Mouse (Mus musculus) limb, embryonic 15.5 days (tissue): ENCODE measurements around the gene Eid2b. TPM values are rescaled to one million over a fixed set of nuclear protein-coding genes. Genes with fewer than 3 reads are reported as not detected.
"Not testable (repeated sequence)": the region's sequence is repeated elsewhere in the genome, so short reads cannot be mapped to it uniquely, and the experiment has no call there.

Experiments used
- ATAC-seq: fragments of 200-750 bp; cut with Nextera tagmentation; 2 replicates; pipeline ENCODE4 v1.8.0; 2017; ENCODE audit warnings: low read depth, moderate TSS enrichment; ENCODE audit not compliant: insufficient number of reproducible peaks, low FRiP score, low TSS enrichment
- H3K27ac ChIP-seq: fragments of 300-500 bp; sonication (generic); 2 replicates; pipeline ENCODE4 v1.5.1; 2015; ENCODE audit warnings: moderate library complexity, mild to moderate bottlenecking, inconsistent platforms
- H3K27me3 ChIP-seq: fragments of 300-500 bp; sonication (generic); 2 replicates; pipeline ENCODE4 v1.6.1; 2015; ENCODE audit warnings: inconsistent platforms
- H3K36me3 ChIP-seq: fragments of 300-500 bp; sonication (generic); 2 replicates; pipeline ENCODE4 v1.6.1; 2015; ENCODE audit warnings: inconsistent platforms
- H3K4me1 ChIP-seq: fragments of 300-500 bp; sonication (generic); 2 replicates; pipeline ENCODE4 v1.6.1; 2015; ENCODE audit warnings: inconsistent platforms
- H3K4me2 ChIP-seq: fragments of 300-500 bp; sonication (generic); 2 replicates; pipeline ENCODE4 v1.6.1; 2015; ENCODE audit warnings: mild to moderate bottlenecking, inconsistent platforms
- H3K4me3 ChIP-seq: fragments of 300-500 bp; sonication (generic); 2 replicates; pipeline ENCODE4 v1.5.1; 2015; ENCODE audit warnings: mild to moderate bottlenecking, inconsistent platforms
- H3K9ac ChIP-seq: fragments of 300-500 bp; sonication (generic); 2 replicates; pipeline ENCODE4 v1.6.1; 2015; ENCODE audit warnings: inconsistent platforms
- H3K9me3 ChIP-seq: fragments of 300-500 bp; sonication (generic); 2 replicates; pipeline ENCODE4 v1.6.1; 2016; ENCODE audit warnings: inconsistent platforms
- WGBS: fragments of 180-500 bp; shearing (Covaris S2); methylation state at CpG from one replicate; pipeline ENCODE4 v1.1.7; 2015; 5-methylcytosine and 5-hydroxymethylcytosine counted together
- polyA plus RNA-seq: library from polyadenylated mRNA; unstranded; fragments of >200 nt; fragmentation: Nextera tagmentation; extraction: Ambion mirVana; gene quantifications from 2 replicates; pipeline ENCODE4 v1.2.1, GENCODE M21; 2015

Eid2b gene
- polyA plus RNA-seq: 12.6 and 12.8 TPM in 2 replicates

DNA sequence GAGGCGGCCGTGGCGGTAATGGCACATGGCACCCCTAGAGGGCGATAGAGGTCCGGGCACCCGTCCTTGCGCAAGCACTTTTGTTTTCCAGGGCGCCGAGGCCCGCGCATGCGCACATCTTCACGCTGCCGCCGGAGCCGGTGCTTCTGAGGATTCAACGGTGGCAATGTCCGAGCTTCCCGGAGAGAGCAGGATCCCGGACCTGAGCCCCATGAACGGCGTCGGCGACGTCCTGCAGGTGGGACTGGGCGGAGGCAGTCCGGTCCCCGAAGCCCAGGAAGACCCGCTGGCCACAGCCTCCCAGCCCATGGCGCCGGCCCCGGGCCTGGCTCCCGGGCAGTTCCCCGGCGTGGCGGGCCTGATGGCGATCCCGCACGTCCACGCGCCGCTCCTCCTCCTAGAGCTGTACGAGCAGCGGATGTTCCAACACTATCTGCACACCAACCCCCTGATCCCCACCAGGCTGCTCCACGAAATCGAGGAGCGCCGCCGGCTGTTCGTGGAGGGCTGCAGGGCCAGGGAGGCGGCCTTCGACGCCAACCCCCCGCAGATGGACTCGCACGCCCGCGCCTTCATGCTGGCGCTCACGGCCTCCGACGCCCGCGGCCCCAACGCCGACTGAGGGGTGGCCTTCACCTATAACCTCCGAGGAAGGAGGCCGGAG is at the start of gene Eid2b:
Gene Eid2b (plus strand): TSS at position 125 of the 664 bp plus-strand sequence.
- Histone ChIP-seq H3K36me3 (peaks cover 9% of the 10 kb centered on the region; the same call in 1 of the 2 replicates), H3K9ac (peak within 1 kb of the TSS; percentile 69), H3K4me2 (peak within 1 kb of the TSS; percentile 81), H3K4me1 (peaks cover 10% of the 10 kb centered on the region), H3K27ac (peak within 1 kb of the TSS; percentile 82), H3K4me3 (peak within 1 kb of the TSS; percentile 77), H3K27me3 (no peaks in the 10 kb centered on the region), H3K9me3 (no peaks in the 10 kb centered on the region)
- 2% methylated on average over 68 of the region's 68 CpGs for WGBS
- ATAC-seq: peak; percentile 69

DNA sequence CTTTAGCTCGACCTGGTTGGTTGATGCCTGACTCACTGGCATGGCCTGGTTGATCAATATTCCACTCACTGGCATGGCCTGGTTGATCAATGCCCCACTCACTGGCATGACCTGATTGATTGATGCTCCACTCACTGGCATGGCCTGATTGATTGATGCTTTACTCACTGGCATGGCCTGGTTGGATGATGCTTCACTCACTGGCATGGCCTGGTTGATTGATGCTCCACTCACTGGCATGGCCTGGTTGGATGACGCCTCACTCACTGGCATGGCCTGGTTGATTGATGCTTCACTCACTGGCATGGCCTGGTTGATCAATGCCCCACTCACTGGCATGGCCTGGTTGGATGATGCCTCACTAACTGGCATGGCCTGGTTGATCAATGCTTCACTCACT is 33.6 kb upstream of the Eid2b start:
- 72% methylated on average over 2 of the region's 2 CpGs for WGBS
- not testable (repeated sequence) for H3K9ac ChIP-seq, H3K4me1 ChIP-seq, H3K4me2 ChIP-seq, H3K4me3 ChIP-seq, H3K27ac ChIP-seq, H3K36me3 ChIP-seq, H3K9me3 ChIP-seq, H3K27me3 ChIP-seq, ATAC-seq

DNA sequence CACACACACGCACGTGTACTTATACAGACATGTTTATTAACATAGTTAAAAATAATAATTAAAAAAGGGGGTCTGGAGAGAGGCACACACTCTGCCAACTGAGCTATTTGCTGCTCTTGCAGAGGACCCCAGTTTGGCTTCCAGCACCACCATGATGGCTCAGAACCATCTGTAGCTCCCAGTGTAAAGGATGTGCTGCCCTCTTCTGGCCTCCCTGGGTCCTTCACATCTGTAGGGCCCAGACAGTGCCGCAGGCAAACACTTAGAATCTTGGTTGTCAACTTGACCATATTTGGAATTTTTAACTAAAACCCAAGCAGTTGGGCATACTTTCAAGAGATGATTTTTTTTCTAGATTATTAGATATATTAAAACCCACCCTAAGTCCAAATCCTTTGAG is 28.6 kb upstream of the Eid2b start:
- ATAC-seq: no peak
- Histone ChIP-seq H3K27me3 (no peaks in the 10 kb centered on the region), H3K4me3 (no peak overlapping the region), H3K36me3 (no peaks in the 10 kb centered on the region), H3K9ac (no peak overlapping the region), H3K27ac (no peak overlapping the region), H3K4me1 (no peaks in the 10 kb centered on the region), H3K9me3 (no peaks in the 10 kb centered on the region), H3K4me2 (no peak overlapping the region)
- 88% methylated on average over 3 of the region's 3 CpGs for WGBS

DNA sequence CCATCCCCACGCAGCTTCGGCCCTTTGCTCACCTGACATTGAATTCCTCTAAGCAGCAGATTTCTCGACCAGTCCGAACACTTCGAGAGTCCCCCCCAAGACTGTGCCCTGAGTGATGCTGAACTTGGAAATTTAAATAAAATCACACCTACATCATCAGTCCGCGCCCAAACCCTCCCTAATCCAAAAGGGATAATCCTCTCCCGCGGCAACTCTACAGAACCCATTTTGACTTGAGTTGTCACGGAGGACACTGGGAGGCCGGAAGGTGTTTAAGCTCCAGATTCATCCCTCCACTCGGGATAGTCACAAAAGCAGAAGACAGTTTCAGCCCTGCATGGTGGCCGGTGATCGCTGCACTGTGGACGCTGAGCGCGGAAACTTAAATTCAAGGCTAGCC is 25.6 kb upstream of the Eid2b start:
- no peak for ATAC-seq
- H3K4me1 ChIP-seq: no peaks in the 10 kb centered on the region
- H3K27me3 ChIP-seq: no peaks in the 10 kb centered on the region

DNA sequence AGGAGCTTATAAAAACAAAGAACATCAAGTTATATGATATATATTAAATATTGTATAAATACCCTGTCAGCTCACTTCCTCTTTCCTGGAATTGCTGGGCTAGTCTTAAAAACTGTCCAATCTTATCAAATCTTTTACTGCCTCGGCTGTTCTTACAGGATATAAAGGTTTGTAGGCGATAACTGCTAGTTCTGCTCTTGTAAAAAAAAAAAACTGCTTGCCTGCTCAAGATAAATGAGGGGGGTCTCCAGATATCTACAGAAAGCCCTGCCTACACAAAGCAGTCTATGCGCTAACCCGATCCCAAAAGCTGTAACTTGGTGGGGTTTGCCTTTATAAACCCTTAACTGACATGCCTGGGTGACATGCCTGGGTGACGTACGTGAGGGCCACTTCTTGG is 22.9 kb upstream of the Eid2b start:
- H3K36me3 ChIP-seq: no peaks in the 10 kb centered on the region
- H3K9me3 ChIP-seq: peaks cover 4% of the 10 kb centered on the region; the same call in 1 of the 2 replicates
- H3K9ac ChIP-seq: no peak overlapping the region
- no peaks in the 10 kb centered on the region for H3K27me3 ChIP-seq
- no peak overlapping the region for H3K27ac ChIP-seq
- H3K4me1 ChIP-seq: no peaks in the 10 kb centered on the region
- H3K4me3 ChIP-seq: no peak overlapping the region
- 88% methylated on average over 6 of the region's 6 CpGs for WGBS
- ATAC-seq: no peak
- H3K4me2 ChIP-seq: no peak overlapping the region

More for the DNA sequence above, 25.6 kb upstream of the Eid2b start:
- Histone ChIP-seq H3K4me2 (no peak overlapping the region), H3K36me3 (no peaks in the 10 kb centered on the region), H3K27ac (no peak overlapping the region), H3K4me3 (no peak overlapping the region), H3K9me3 (peaks cover 4% of the 10 kb centered on the region; the same call in 1 of the 2 replicates), H3K9ac (no peak overlapping the region)
- 90% methylated on average over 17 of the region's 17 CpGs for WGBS

DNA sequence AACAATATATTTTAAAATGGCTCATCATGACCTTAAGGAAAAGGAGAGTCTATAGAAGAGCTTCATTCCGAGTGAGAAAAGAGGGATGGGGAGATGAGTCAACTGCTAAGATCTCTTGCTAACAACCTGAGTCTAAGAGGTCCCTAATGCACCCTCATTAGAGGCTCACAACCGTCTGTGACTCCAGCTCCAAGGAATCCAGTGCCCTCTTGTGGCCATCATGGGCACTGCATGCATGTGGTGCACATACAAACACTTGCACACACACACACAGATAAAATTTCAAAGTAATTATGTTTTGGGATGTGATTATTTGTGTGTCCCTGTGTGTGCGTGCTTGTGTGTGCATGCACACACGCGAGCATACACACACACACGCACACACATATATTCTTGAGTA is 22.1 kb upstream of the Eid2b start:
- Histone ChIP-seq H3K27ac (no peak overlapping the region), H3K36me3 (no peaks in the 10 kb centered on the region), H3K4me2 (no peak overlapping the region), H3K27me3 (no peaks in the 10 kb centered on the region), H3K4me1 (no peaks in the 10 kb centered on the region), H3K9ac (no peak overlapping the region), H3K4me3 (no peak overlapping the region), H3K9me3 (peaks cover 4% of the 10 kb centered on the region; the same call in 1 of the 2 replicates)
- 82% methylated on average over 6 of the region's 6 CpGs for WGBS
- ATAC-seq: no peak

DNA sequence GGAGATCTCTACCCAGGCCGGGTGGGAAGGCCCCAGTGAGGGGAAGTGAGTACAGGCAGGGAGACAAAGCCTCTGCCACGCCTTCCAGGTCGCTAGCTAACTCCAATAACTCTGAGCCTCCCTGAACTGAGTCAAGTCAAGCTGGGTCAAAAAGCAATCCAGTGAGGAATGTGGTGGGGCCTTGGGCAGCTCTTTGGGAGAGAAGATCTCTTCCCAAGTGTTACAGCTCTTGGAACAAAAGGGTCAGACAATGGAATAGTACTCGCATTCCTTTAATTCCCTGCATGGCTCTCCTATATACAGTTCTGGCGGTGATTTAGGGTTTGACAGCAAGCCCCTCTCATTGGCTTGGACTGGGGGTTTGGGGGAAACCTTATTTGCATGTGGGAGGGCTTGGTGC is 14.7 kb upstream of the Eid2b start:
- Histone ChIP-seq H3K27me3 (no peaks in the 10 kb centered on the region), H3K9ac (no peak overlapping the region), H3K4me2 (no peak overlapping the region), H3K4me1 (no peaks in the 10 kb centered on the region), H3K36me3 (no peaks in the 10 kb centered on the region), H3K4me3 (no peak overlapping the region), H3K9me3 (no peaks in the 10 kb centered on the region), H3K27ac (no peak overlapping the region)
- 41% methylated on average over 5 of the region's 5 CpGs for WGBS
- ATAC-seq: no peak

DNA sequence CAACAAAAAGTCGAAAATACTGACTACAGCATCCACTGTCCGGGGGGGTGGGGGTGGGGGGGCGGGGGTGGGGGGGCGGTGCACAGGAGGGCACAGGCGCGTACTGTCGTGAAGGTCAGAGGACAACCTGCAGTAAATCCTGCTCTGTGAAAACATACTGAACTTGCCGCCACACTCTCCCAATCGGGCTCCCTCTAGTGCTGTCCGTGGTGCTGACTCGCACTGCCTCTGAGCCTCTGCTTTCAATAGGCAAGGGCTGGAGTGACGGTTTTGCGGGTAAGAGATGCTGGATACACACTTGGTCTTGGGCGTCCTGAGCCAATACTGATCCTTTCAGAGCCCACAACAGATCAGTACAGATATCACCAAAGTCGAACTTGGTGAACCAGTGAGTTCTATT is 13.8 kb upstream of the Eid2b start:
- Histone ChIP-seq H3K36me3 (no peaks in the 10 kb centered on the region), H3K27me3 (no peaks in the 10 kb centered on the region), H3K9ac (no peak overlapping the region), H3K4me3 (no peak overlapping the region), H3K9me3 (no peaks in the 10 kb centered on the region), H3K4me1 (peaks cover 6% of the 10 kb centered on the region), H3K4me2 (no peak overlapping the region), H3K27ac (no peak overlapping the region)
- no peak for ATAC-seq
- WGBS: 6% methylated on average over 15 of the region's 15 CpGs

DNA sequence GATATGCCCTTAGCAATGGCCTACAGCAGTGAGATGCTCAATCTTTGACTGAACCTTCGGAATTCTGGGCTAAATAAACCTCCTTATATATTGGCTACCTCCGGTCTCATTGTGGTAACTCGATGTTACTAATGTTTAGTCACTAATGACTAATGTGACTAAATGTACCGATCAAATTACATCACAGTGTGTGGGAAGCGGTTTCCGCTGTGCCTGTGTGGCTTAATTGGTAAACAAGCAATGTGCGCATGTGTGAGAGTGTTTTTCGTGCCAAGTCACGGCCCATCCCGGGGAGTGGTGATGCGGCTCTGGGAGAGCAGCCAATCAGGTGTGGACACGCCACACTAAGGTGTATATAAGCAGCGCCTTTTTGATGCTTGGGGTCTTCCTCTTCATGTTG is 12.1 kb upstream of the Eid2b start:
- WGBS: 87% methylated on average over 13 of the region's 13 CpGs

DNA sequence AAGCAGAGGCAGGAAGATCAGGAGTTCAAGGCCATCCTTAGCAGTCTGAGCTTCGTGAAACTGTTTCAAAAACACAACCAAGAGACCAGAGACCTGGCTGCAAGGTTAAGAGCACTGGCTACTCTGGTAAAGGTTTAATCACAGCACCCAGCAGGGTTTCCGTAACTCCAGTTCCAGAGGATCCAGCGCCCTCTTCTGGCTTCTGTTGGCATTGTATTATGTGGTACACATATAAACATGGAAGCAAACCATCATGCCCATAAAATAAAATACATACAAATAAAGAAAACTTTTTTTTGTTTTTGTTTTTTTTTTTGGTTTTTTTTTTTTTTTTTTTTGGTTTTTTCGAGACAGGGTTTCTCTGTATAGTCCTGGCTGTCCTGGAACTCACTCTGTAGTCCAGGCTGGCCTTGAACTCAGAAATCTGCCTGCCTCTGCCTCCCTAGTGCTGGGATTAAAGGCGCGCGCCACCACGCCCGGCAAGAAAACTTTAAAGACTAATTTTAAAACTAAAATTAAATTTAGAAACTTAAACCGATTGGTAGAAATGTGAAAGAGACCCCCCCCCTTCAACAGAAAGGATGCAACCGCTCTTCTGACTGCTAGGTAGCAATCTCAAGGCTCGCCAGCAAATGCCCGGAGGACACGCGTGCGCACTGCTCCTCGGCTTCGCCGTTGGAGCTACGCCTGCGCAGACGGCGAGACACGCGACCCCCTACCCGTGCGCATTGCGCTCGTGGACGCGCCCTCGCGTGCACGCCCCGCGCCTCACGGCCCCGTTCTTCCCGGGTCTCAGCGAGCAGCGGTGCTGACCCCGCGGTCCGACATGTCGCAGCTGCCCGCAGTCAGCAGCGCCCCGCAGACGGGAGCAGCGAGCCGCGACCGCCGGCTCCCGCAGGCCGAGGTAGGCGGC is 10.2 kb upstream of the Eid2b start, which contains the start of gene Eid2:
Gene Eid2 (plus strand): TSS at position 753 of the 913 bp plus-strand sequence.
- 6% methylated on average over 57 of the region's 57 CpGs for WGBS
- Histone ChIP-seq H3K36me3 (peaks cover 21% of the 10 kb centered on the region), H3K4me1 (peaks cover 10% of the 10 kb centered on the region), H3K9me3 (no peaks in the 10 kb centered on the region), H3K4me3 (peak within 1 kb of the TSS; percentile 94), H3K27ac (peak within 1 kb of the TSS; percentile 91), H3K9ac (peak within 1 kb of the TSS; percentile 97), H3K27me3 (no peaks in the 10 kb centered on the region), H3K4me2 (peak within 1 kb of the TSS; percentile 68)
- peak; percentile 85 for ATAC-seq

More for the DNA sequence above, 12.1 kb upstream of the Eid2b start:
- Histone ChIP-seq H3K4me1 (peaks cover 10% of the 10 kb centered on the region), H3K4me2 (no peak overlapping the region), H3K36me3 (peaks cover 11% of the 10 kb centered on the region), H3K4me3 (no peak overlapping the region), H3K9ac (no peak overlapping the region), H3K27ac (no peak overlapping the region), H3K27me3 (no peaks in the 10 kb centered on the region), H3K9me3 (no peaks in the 10 kb centered on the region)
- ATAC-seq: no peak

DNA sequence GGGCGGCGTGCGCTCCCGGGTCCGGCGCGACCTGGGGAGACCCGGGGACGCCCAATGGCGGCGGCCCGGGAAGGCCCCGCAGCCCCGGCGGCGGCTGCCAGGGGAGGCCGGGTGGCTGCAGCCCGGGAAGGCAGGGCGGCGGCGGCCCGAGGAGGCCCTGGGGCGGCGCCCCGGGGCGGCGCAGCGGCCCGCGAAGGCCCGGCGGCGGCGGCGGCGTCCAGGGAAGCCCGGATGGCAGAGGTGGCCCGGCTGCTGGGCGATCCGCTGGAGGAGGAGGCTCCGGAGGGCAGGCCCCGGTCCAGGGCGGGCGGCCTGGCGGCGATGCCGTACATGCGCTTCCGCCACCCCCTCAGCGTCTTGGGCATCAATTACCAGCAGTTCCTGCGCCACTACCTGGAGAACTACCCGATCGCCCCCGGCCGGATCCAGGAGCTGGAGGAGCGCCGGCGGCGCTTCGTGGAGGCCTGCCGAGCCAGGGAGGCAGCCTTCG is 9.5 kb upstream of the Eid2b start:
- no peaks in the 10 kb centered on the region for H3K9me3 ChIP-seq
- H3K4me1 ChIP-seq: peaks cover 10% of the 10 kb centered on the region
- H3K4me2 ChIP-seq: peak overlapping the region; percentile 68
- under 1% methylated on average over 60 of the region's 62 CpGs for WGBS
- H3K27ac ChIP-seq: peak overlapping the region; percentile 91
- H3K27me3 ChIP-seq: no peaks in the 10 kb centered on the region
- peak; percentile 61 for ATAC-seq
- peaks cover 28% of the 10 kb centered on the region for H3K36me3 ChIP-seq
- peak overlapping the region; percentile 97 for H3K9ac ChIP-seq
- H3K4me3 ChIP-seq: peak overlapping the region; percentile 94

DNA sequence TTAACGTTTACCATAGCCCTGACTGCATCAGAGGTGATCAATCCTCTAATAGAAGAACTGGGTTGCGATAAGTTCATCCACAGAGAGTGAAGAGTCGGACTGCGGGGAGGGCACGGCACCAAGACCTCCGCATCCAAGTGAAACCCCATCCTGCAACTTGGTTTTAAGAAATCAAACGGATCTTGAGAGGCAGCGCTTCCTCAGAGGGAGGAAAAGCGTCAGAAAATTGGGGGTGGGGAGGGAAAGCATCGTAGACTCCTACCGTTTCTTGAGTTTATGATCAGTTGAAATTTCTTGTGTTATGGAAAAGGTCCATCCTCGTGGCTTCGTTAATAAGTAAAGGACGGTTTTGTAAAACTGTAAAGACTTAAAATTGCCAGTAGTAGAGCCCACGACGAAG is 9.0 kb upstream of the Eid2b start:
- Histone ChIP-seq H3K4me1 (peaks cover 10% of the 10 kb centered on the region), H3K4me2 (peak overlapping the region; percentile 68), H3K27me3 (no peaks in the 10 kb centered on the region), H3K36me3 (peaks cover 30% of the 10 kb centered on the region), H3K4me3 (peak overlapping the region; percentile 94), H3K9me3 (no peaks in the 10 kb centered on the region), H3K9ac (peak overlapping the region; percentile 97), H3K27ac (peak overlapping the region; percentile 91)
- ATAC-seq: no peak
- 26% methylated on average over 16 of the region's 16 CpGs for WGBS
